Mouse (Mus musculus): ENCODE results near the gene Ddx59. TPM values are rescaled to one million over a fixed set of nuclear protein-coding genes. Genes with fewer than 3 reads are reported as not detected.

Gene Ddx59
- polyA plus RNA-seq, 1 experiment from 2014 or later = 18.5 TPM

DNA sequence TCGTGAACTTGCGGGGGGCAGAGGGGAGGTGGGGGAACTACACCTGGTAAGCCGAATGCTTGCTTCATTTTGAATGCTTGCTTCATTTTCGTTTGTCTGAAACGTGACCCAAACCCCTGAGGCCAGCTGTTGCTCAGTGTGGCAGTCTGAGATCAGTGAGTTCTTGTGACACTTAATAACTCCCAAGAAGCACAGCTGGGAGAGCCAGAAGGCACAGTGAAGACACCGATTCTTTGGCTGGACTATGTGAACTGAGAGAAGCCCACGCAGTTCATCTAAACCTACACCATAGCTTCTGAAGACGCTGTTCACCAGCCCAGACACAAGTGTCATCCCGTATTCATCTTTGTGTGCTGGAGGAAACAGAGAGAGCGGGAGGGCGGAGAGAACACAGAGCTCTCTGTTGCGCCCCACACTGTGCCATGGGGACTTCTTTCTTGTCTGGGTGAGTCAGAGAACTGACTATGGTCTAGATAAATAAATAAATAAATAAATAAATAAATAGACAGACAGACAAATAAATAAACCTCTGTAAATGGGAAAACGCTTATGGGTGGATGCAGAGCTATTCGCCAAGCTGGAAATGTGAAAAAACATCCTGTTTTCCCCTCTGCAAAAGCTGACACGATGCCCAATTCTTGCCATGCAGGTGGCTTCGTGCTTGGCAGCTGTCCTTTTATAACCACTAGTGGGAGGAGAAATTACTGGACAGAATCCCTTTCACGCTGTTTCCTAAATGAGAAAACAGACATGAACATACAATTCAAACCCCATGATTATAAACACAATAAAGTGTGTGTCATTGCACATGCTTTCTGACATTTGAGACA is 40.9 kb downstream of the Ddx59 start:
- Histone ChIP-seq H3K27ac (replicated peaks; ENCODE audit: low read depth, low read length) (no peak overlapping the region), H3K4me3 (replicated peaks; ENCODE audit: low read depth, low read length) (no peak overlapping the region), H3K4me2 (ENCODE audit: low read length) (no peak overlapping the region), H3K9me3 (ENCODE audit: control insufficient read depth, low read length) (no peaks in the 10 kb centered on the region), H3K9ac (replicated peaks; ENCODE audit: low read length) (no peak overlapping the region), H3K4me1 (ENCODE audit: control insufficient read depth, insufficient read depth, low read length) (0 out of 2 replicates have a peak, but pooled peaks cover 2% of the 10 kb centered on the region), H3K27me3 (ENCODE audit: control insufficient read depth, insufficient read depth, low read length) (no peaks in the 10 kb centered on the region), H3K36me3 (ENCODE audit: control insufficient read depth, insufficient read depth, low read length) (no peaks in the 10 kb centered on the region)
- ATAC-seq (ENCODE audit: low FRiP score, low TSS enrichment) (no peak), DNase-seq (no peak)
- WGBS = 78% methylated on average over 17 of the region's 17 CpGs

DNA sequence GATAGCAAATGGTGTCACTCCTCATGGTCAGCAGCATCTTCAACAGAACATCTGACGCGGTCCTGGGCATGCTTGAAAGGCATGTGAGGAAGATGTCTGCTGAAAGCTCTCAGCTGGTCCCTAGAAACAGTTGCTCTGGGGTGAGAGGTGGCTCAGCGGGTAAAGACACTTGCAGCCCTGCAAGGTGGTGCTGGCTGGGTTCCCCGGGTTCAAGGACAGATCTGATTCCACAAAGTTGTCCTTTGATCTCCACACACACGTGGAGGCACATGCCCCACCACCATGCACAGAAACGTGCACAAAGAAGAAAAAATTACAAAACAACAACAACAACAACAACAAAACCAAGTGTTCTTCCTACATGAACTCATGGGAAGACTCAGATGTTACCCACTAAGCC is 41.7 kb downstream of the Ddx59 start:
- ATAC-seq (ENCODE audit: low FRiP score, low TSS enrichment) (no peak), DNase-seq (no peak)
- Histone ChIP-seq H3K36me3 (ENCODE audit: control insufficient read depth, insufficient read depth, low read length) (no peaks in the 10 kb centered on the region), H3K27me3 (ENCODE audit: control insufficient read depth, insufficient read depth, low read length) (no peaks in the 10 kb centered on the region), H3K4me3 (replicated peaks; ENCODE audit: low read depth, low read length) (no peak overlapping the region), H3K9ac (replicated peaks; ENCODE audit: low read length) (no peak overlapping the region), H3K9me3 (ENCODE audit: control insufficient read depth, low read length) (no peaks in the 10 kb centered on the region), H3K27ac (replicated peaks; ENCODE audit: low read depth, low read length) (no peak overlapping the region), H3K4me2 (ENCODE audit: low read length) (no peak overlapping the region), H3K4me1 (ENCODE audit: control insufficient read depth, insufficient read depth, low read length) (0 out of 2 replicates have a peak, but pooled peaks cover 2% of the 10 kb centered on the region)
- WGBS = 86% methylated on average over 6 of the region's 6 CpGs

DNA sequence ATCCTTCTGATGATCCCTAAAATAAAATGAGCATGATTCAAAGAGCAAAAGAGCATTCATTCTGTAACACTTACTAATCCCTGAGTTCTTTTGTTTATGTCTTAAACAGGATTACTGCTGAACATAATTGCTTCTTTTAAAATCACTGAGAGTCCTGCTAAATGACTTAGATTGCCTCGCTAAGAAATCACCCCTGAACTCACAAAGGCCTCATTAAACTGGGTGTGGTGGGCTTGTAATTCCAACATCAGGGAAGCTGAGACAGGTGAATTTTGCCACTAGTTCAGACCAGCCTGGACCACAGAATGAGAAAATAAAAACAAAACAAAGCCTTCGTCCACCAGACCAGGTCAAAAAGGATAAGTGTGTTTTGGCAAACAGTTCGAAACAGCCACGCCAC is 42.3 kb downstream of the Ddx59 start:
- DNase-seq = no peak
- Histone ChIP-seq H3K4me2 (ENCODE audit: low read length) (no peak overlapping the region), H3K9me3 (ENCODE audit: control insufficient read depth, low read length) (no peaks in the 10 kb centered on the region), H3K4me3 (replicated peaks; ENCODE audit: low read depth, low read length) (no peak overlapping the region), H3K36me3 (ENCODE audit: control insufficient read depth, insufficient read depth, low read length) (no peaks in the 10 kb centered on the region), H3K4me1 (ENCODE audit: control insufficient read depth, insufficient read depth, low read length) (0 out of 2 replicates have a peak, but pooled peaks cover 2% of the 10 kb centered on the region), H3K27ac (replicated peaks; ENCODE audit: low read depth, low read length) (no peak overlapping the region), H3K27me3 (ENCODE audit: control insufficient read depth, insufficient read depth, low read length) (no peaks in the 10 kb centered on the region), H3K9ac (replicated peaks; ENCODE audit: low read length) (no peak overlapping the region)
- WGBS = 71% methylated on average over 4 of the region's 4 CpGs
- no peak for ATAC-seq (ENCODE audit: low FRiP score, low TSS enrichment)

DNA sequence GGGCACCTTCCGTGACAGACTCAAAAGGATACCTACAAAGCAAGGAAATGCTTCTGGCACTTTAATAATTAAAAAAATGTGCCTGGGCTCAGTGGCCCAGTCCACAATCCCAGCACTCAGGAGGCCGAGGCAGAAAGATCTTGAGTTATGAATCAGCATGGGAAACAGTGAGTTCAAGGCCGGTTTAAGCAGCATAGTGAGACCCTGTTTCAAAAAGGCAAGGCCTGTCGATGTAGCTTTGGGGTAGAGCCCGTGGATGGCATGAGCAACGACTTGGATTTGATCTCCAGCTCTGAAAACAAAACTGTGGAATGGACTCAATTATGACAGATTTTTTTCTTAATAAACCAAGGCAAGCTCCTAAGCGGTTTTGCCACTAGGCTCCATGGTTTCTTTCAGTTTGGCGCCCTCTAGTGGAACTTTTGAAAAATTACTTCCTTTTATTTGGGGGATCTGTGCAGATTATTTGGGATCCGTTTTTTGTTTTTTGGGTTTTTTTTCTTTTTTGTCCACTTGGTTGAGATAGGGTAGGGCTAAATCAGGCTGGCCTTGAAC is 43.7 kb downstream of the Ddx59 start:
- ATAC-seq (ENCODE audit: low FRiP score, low TSS enrichment) (no peak), DNase-seq (peak; percentile 87)
- no peaks in the 10 kb centered on the region for H3K27me3 ChIP-seq (ENCODE audit: control insufficient read depth, insufficient read depth, low read length)
- no peaks in the 10 kb centered on the region for H3K9me3 ChIP-seq (ENCODE audit: control insufficient read depth, low read length)
- 0 out of 2 replicates have a peak, but pooled peaks cover 2% of the 10 kb centered on the region for H3K4me1 ChIP-seq (ENCODE audit: control insufficient read depth, insufficient read depth, low read length)
- no peak overlapping the region for H3K27ac ChIP-seq (replicated peaks; ENCODE audit: low read depth, low read length)
- WGBS = 29% methylated on average over 9 of the region's 9 CpGs
- no peak overlapping the region for H3K4me2 ChIP-seq (ENCODE audit: low read length)
- H3K36me3 ChIP-seq (ENCODE audit: control insufficient read depth, insufficient read depth, low read length) = no peaks in the 10 kb centered on the region
- H3K9ac ChIP-seq (replicated peaks; ENCODE audit: low read length) = no peak overlapping the region
- H3K4me3 ChIP-seq (replicated peaks; ENCODE audit: low read depth, low read length) = no peak overlapping the region

DNA sequence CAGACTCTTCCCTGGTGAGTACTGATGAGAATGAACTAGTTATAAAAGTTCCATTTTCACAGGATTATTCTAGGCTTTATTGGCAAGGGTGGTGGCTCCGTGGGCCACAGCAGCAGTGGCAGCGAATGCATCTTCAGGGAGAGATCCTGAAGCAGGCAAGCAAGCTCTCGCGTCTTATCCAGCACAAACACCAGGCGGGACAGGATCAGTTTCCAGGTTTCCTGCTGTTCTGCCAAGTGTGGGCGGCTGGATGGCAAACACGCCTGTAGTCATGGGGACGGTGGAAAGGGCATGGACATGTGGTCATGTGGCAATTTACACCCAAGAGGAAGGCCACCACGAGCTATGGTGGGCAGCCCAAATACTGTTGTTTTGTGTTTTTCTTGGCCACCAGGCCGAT is 47.4 kb downstream of the Ddx59 start:
- Histone ChIP-seq H3K4me3 (replicated peaks; ENCODE audit: low read depth, low read length) (no peak overlapping the region), H3K27ac (replicated peaks; ENCODE audit: low read depth, low read length) (no peak overlapping the region), H3K36me3 (ENCODE audit: control insufficient read depth, insufficient read depth, low read length) (no peaks in the 10 kb centered on the region), H3K9me3 (ENCODE audit: control insufficient read depth, low read length) (no peaks in the 10 kb centered on the region), H3K4me2 (ENCODE audit: low read length) (no peak overlapping the region), H3K4me1 (ENCODE audit: control insufficient read depth, insufficient read depth, low read length) (peaks cover 4% of the 10 kb centered on the region; the same call in 1 of the 2 replicates), H3K9ac (replicated peaks; ENCODE audit: low read length) (no peak overlapping the region), H3K27me3 (ENCODE audit: control insufficient read depth, insufficient read depth, low read length) (no peaks in the 10 kb centered on the region)
- ATAC-seq (ENCODE audit: low FRiP score, low TSS enrichment) = no peak
- 64% methylated on average over 10 of the region's 10 CpGs for WGBS
- DNase-seq = no peak

DNA sequence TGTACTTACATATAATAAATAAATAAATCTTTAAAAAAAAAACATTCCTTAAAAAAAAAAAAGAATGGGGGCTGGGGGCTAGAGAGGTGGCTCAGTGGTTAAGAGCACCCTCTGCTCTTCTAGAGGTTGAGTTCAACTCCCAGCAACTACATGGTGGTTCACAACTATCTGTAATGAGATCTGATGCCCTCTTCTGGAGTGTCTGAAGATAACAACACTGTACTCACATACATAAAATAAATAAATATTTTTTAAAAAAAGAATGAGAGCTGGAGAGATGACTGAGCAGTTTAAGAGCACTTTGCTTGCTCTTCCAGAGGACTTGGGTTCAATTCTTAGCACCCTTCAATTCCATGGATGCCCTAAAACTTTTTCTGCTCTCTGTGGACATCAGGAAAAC is 50.1 kb downstream of the Ddx59 start:
- H3K9ac ChIP-seq (replicated peaks; ENCODE audit: low read length) = no peak overlapping the region
- no peak for ATAC-seq (ENCODE audit: low FRiP score, low TSS enrichment)
- H3K9me3 ChIP-seq (ENCODE audit: control insufficient read depth, low read length) = no peaks in the 10 kb centered on the region
- peaks cover 4% of the 10 kb centered on the region; the same call in 1 of the 2 replicates for H3K4me1 ChIP-seq (ENCODE audit: control insufficient read depth, insufficient read depth, low read length)
- no peak for DNase-seq
- no peak overlapping the region for H3K27ac ChIP-seq (replicated peaks; ENCODE audit: low read depth, low read length)
- H3K36me3 ChIP-seq (ENCODE audit: control insufficient read depth, insufficient read depth, low read length) = no peaks in the 10 kb centered on the region
- no peak overlapping the region for H3K4me3 ChIP-seq (replicated peaks; ENCODE audit: low read depth, low read length)
- no peaks in the 10 kb centered on the region for H3K27me3 ChIP-seq (ENCODE audit: control insufficient read depth, insufficient read depth, low read length)
- no peak overlapping the region for H3K4me2 ChIP-seq (ENCODE audit: low read length)

DNA sequence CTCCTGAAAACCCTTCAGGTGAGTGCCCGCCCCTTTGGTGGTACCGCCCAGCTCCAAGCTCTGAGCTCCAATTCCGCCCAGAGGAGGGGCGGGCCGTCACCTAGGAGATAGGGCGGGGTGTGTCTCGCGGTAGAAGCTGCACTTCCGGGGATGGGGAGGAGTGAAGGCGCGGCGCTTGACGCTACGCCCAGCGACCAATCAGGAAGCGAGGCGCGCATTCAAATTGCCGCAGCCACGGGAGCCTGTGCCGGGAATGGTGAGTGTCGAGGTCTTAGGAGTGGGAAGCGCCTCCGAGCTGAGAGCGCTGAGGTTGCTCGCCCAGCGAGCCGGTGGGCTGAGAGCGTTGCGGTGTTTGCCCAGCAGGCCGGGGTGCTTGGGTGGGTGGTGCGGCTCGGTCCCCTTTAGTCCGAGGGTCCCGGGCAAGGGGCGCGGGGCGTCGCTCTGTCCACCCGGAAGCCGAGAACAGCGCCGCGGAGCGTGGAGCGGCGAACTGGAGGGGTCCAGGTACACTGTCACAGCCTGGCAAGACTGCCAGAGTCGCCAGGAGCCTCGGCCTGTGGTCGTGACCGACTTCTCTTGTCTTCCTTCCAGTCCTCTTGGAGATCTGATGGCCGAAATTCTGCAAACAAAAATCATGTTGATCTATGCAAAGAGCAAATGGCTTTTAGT is 51.2 kb downstream of the Ddx59 start, which contains the start of gene Kif14:
TSS of gene Kif14 (plus strand) at position 201 of the 669 bp plus-strand sequence.
- peak within 1 kb of the TSS; percentile 49 for H3K4me3 ChIP-seq (replicated peaks; ENCODE audit: low read depth, low read length)
- H3K4me1 ChIP-seq (ENCODE audit: control insufficient read depth, insufficient read depth, low read length) = peaks cover 4% of the 10 kb centered on the region; the same call in 1 of the 2 replicates
- WGBS = under 1% methylated on average over 52 of the region's 52 CpGs
- DNase-seq = peak; percentile 97
- H3K27me3 ChIP-seq (ENCODE audit: control insufficient read depth, insufficient read depth, low read length) = no peaks in the 10 kb centered on the region
- no peaks in the 10 kb centered on the region for H3K36me3 ChIP-seq (ENCODE audit: control insufficient read depth, insufficient read depth, low read length)
- H3K4me2 ChIP-seq (ENCODE audit: low read length) = peak within 1 kb of the TSS; percentile 97
- peak; percentile 97 for ATAC-seq (ENCODE audit: low FRiP score, low TSS enrichment)
- H3K9me3 ChIP-seq (ENCODE audit: control insufficient read depth, low read length) = no peaks in the 10 kb centered on the region
- peak within 1 kb of the TSS; percentile 44 for H3K9ac ChIP-seq (replicated peaks; ENCODE audit: low read length)
- H3K27ac ChIP-seq (replicated peaks; ENCODE audit: low read depth, low read length) = no peak within 1 kb of the TSS

DNA sequence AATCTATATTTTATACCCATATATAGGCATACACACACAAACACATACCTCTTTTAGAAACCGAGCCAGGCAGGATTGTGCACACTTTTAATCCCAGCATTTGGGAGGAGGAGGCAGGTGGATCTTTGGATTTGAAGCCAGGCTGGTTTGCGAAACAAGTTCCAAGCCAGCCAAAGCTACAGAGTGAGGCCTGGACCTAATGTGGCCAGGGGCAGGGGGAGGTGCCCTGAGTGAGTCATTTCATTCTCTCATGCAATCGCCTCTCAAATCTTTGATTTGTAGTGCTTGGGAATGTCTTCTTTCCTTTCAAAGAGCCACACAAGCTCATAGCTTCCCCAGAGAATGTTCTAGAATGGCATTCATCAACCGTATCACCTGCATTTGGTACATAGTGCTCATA is 54.3 kb downstream of the Ddx59 start:
- Histone ChIP-seq H3K4me3 (replicated peaks; ENCODE audit: low read depth, low read length) (no peak overlapping the region), H3K4me2 (ENCODE audit: low read length) (no peak overlapping the region), H3K9me3 (ENCODE audit: control insufficient read depth, low read length) (no peaks in the 10 kb centered on the region), H3K27ac (replicated peaks; ENCODE audit: low read depth, low read length) (no peak overlapping the region), H3K36me3 (ENCODE audit: control insufficient read depth, insufficient read depth, low read length) (no peaks in the 10 kb centered on the region; the same call in 1 of the 2 replicates), H3K27me3 (ENCODE audit: control insufficient read depth, insufficient read depth, low read length) (no peaks in the 10 kb centered on the region), H3K4me1 (ENCODE audit: control insufficient read depth, insufficient read depth, low read length) (peaks cover 4% of the 10 kb centered on the region; the same call in 1 of the 2 replicates), H3K9ac (replicated peaks; ENCODE audit: low read length) (no peak overlapping the region)
- 92% methylated on average over 4 of the region's 4 CpGs for WGBS
- no peak for ATAC-seq (ENCODE audit: low FRiP score, low TSS enrichment)
- DNase-seq = no peak
